Mouse (Mus musculus) embryonic facial prominence, embryonic 11.5 days (tissue): Measurements from ENCODE around the gene Wipf2. TPM values are rescaled to one million over a fixed set of nuclear protein-coding genes. Genes with fewer than 3 reads are reported as not detected.
A peak's percentile ranks its signal among the peaks of the same experiment; 100 is the strongest.

Experiments
- ATAC-seq: fragments of 200-750 bp; cut with Nextera tagmentation; replicated peaks from 2 replicates; pipeline ENCODE4 v1.8.0; 2017; ENCODE audit warnings: low read depth; ENCODE audit not compliant: insufficient number of reproducible peaks, low FRiP score, low TSS enrichment
- DNase-seq: peaks from one replicate; pipeline ENCODE4 v3.0.0-alpha.2; 2015; ENCODE audit warnings: low spot score
- H3K27ac ChIP-seq: fragments of 300-500 bp; sonication (generic); replicated peaks from 2 replicates; pipeline ENCODE4 v1.5.1; 2014; ENCODE audit warnings: mild to moderate bottlenecking, low read depth, low read length, control low read depth
- H3K27me3 ChIP-seq: fragments of 300-500 bp; sonication (generic); 2 replicates; pipeline ENCODE4 v1.6.1; 2014; ENCODE audit warnings: mild to moderate bottlenecking, low read length, moderate library complexity, mixed read lengths; ENCODE audit not compliant: control insufficient read depth, insufficient read depth
- H3K36me3 ChIP-seq: fragments of 300-500 bp; sonication (generic); replicated peaks from 2 replicates; pipeline ENCODE4 v1.6.1; 2014; ENCODE audit warnings: low read depth, mild to moderate bottlenecking, low read length, moderate library complexity, mixed read lengths; ENCODE audit not compliant: control insufficient read depth, insufficient read depth
- H3K4me1 ChIP-seq: fragments of 300-500 bp; sonication (generic); 2 replicates; pipeline ENCODE4 v1.6.1; 2014; ENCODE audit warnings: low read length, mixed read lengths; ENCODE audit not compliant: control insufficient read depth, insufficient read depth
- H3K4me2 ChIP-seq: fragments of 300-500 bp; sonication (generic); 2 replicates; pipeline ENCODE4 v1.6.1; 2014; ENCODE audit warnings: low read depth, mild to moderate bottlenecking, control low read depth, low read length, moderate library complexity
- H3K4me3 ChIP-seq: fragments of 300-500 bp; sonication (generic); 2 replicates; pipeline ENCODE4 v1.5.1; 2014; ENCODE audit warnings: low read depth, low read length, control low read depth
- H3K9ac ChIP-seq: fragments of 300-500 bp; sonication (generic); replicated peaks from 2 replicates; pipeline ENCODE4 v1.6.1; 2014; ENCODE audit warnings: mild to moderate bottlenecking, control low read depth, low read length
- H3K9me3 ChIP-seq: fragments of 300-500 bp; sonication (generic); replicated peaks from 2 replicates; pipeline ENCODE4 v1.6.1; 2016; ENCODE audit warnings: mild to moderate bottlenecking, low read length, inconsistent platforms, mixed read lengths; ENCODE audit not compliant: control insufficient read depth
- WGBS: fragments of 180-500 bp; shearing (Covaris S2); extraction: QIAGEN DNeasy Blood & Tissue Kit; methylation state at CpG from one replicate; pipeline ENCODE4 v1.1.7; 2014; 5-methylcytosine and 5-hydroxymethylcytosine counted together
- polyA plus RNA-seq: library from polyadenylated mRNA; unstranded; fragments of >200 nt; fragmentation: Nextera tagmentation; extraction: Ambion mirVana; gene quantifications from 2 replicates; pipeline ENCODE4 v1.2.1, GENCODE M21; 2014

Wipf2 gene
- polyA plus RNA-seq, 1 experiment from 2014 or later = 4.6 TPM

DNA sequence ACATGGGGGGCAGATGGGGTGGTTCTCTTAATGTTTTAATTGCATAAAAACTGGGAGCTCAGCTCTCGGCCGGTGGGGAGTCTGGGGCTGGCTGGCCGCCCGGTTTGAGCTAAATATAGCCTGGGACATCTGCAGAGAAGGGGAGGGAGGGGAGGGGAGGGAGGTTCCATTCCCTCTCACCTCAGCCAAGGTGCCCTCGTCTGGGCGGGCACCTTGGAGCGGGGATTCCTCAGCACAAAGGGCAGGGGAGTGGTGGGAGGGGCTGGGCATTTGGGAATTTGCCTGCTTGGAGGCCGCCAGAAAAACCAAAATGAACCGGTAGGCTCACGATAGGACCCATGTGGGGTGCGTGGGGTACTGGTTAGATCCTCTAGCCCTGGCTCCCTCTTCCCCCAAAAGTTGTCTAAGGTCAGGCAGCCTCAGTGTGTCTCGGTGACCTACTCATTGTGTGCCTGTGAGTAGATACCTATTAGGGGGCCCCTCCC is 77.9 kb downstream of the Wipf2 start:
- peak overlapping the region; percentile 82 for H3K27ac ChIP-seq
- WGBS = 3% methylated on average over 12 of the region's 12 CpGs
- no peaks in the 10 kb centered on the region for H3K36me3 ChIP-seq
- no peaks in the 10 kb centered on the region for H3K9me3 ChIP-seq
- DNase-seq (no peak), ATAC-seq (no peak)
- peak overlapping the region; percentile 51 for H3K9ac ChIP-seq
- peak overlapping the region; percentile 93 for H3K4me2 ChIP-seq
- no peaks in the 10 kb centered on the region for H3K27me3 ChIP-seq
- peak overlapping the region; percentile 87 for H3K4me3 ChIP-seq
- H3K4me1 ChIP-seq = peaks cover 53% of the 10 kb centered on the region

- WGBS = 4% methylated on average over 15 of the region's 15 CpGs
- H3K9ac ChIP-seq = peak overlapping the region; percentile 51
- no peaks in the 10 kb centered on the region for H3K27me3 ChIP-seq
- peak overlapping the region; percentile 93 for H3K4me2 ChIP-seq
- DNase-seq = peak; percentile 88
- H3K9me3 ChIP-seq = no peaks in the 10 kb centered on the region
- peaks cover 49% of the 10 kb centered on the region for H3K4me1 ChIP-seq
- peak overlapping the region; percentile 82 for H3K27ac ChIP-seq
- H3K4me3 ChIP-seq = peak overlapping the region; percentile 87
- no peak for ATAC-seq
- H3K36me3 ChIP-seq = no peaks in the 10 kb centered on the region
Measured at GRCm38 (mm10) chr11:98941826-98942550, 78.5 kb downstream of the Wipf2 start.

DNA sequence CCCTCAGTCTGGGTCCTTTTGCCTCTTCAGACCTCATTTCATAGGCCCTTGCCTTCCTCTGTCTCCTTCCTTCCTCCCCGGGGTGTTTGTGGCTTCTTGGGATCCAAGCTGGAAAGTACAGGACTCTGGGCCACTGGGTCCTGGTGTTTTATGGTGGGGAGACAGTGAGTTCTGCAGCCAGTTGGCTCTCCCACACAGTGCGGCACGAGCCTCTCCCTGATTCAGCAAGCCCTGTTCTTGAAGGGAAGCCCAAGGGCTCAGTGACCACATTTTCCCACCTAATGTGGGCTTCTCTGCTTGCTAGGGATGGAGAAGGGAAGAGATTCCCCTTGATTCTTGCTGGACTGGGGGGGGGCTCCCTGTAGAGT is 79.1 kb downstream of the Wipf2 start:
- H3K4me3 ChIP-seq = peak overlapping the region; percentile 87
- no peaks in the 10 kb centered on the region for H3K27me3 ChIP-seq
- H3K36me3 ChIP-seq = no peaks in the 10 kb centered on the region
- peak overlapping the region; percentile 82 for H3K27ac ChIP-seq
- peaks cover 49% of the 10 kb centered on the region for H3K4me1 ChIP-seq
- H3K9me3 ChIP-seq = no peaks in the 10 kb centered on the region
- WGBS = 58% methylated on average over 3 of the region's 3 CpGs
- peak overlapping the region; percentile 51 for H3K9ac ChIP-seq
- DNase-seq (no peak), ATAC-seq (no peak)
- H3K4me2 ChIP-seq = peak overlapping the region; percentile 93

- 70% methylated on average over 8 of the region's 8 CpGs for WGBS
- Histone ChIP-seq H3K4me2 (peak overlapping the region; percentile 21), H3K27ac (peak overlapping the region; percentile 82; the same call in 1 of the 2 replicates), H3K9ac (peak overlapping the region; percentile 6; the same call in 1 of the 2 replicates), H3K27me3 (no peaks in the 10 kb centered on the region), H3K4me3 (no peak overlapping the region), H3K9me3 (no peaks in the 10 kb centered on the region), H3K36me3 (no peaks in the 10 kb centered on the region), H3K4me1 (peaks cover 49% of the 10 kb centered on the region)
- DNase-seq (peak; percentile 34), ATAC-seq (no peak)
Measured at GRCm38 (mm10) chr11:98942923-98943641, 79.6 kb downstream of the Wipf2 start.

- Histone ChIP-seq H3K4me1 (peaks cover 48% of the 10 kb centered on the region), H3K4me2 (no peak overlapping the region; the same call in 1 of the 2 replicates), H3K4me3 (no peak overlapping the region), H3K27me3 (no peaks in the 10 kb centered on the region), H3K27ac (no peak overlapping the region), H3K9me3 (no peaks in the 10 kb centered on the region), H3K36me3 (no peaks in the 10 kb centered on the region), H3K9ac (peak overlapping the region; percentile 3; the same call in 1 of the 2 replicates)
- ATAC-seq = no peak
- 30% methylated on average over 14 of the region's 14 CpGs for WGBS
- DNase-seq = no peak
Measured at GRCm38 (mm10) chr11:98943741-98944461, 80.5 kb downstream of the Wipf2 start.

DNA sequence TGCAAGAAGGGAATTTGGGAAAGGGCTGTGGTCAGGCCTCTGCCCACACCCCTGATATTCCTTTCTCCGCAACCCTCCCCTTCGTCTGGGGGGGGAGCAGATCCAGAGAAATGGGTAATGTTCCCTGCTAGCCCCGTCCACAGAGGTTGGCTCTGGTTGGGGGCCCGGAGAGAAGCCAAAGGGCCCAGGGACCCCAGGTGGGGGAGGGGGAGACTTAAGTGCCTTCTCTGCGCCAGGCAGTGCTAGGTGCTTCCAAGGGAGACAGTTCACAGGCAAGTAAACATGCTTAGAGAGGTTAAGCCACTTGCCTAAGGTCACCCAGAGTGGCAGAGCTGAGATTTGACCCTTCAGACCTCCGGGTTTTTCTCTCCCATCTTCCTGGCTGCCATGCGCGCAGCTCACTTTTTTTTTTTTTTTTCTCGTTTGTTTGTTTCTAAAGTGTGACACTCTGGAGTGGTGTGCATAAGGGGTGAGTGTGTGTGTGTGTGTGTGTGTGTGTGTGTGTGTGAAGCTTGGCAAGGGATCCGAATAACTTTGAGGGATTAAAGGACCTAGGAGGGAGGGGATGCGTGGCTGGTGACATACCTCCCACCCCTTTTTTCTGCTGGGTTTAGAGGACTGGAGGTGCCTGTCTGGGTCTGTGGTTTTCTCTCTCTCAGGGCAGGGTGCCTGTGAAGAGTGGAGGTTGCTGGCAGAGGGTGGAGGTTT is 81.6 kb downstream of the Wipf2 start:
- H3K36me3 ChIP-seq = no peaks in the 10 kb centered on the region
- ATAC-seq (no peak), DNase-seq (no peak)
- H3K9ac ChIP-seq = peak overlapping the region; percentile 29; the same call in 1 of the 2 replicates
- peaks cover 39% of the 10 kb centered on the region for H3K4me1 ChIP-seq
- no peak overlapping the region for H3K27ac ChIP-seq
- no peak overlapping the region for H3K4me3 ChIP-seq
- no peaks in the 10 kb centered on the region for H3K9me3 ChIP-seq
- no peaks in the 10 kb centered on the region for H3K27me3 ChIP-seq
- H3K4me2 ChIP-seq = peak overlapping the region; percentile 13; the same call in 1 of the 2 replicates
- 23% methylated on average over 11 of the region's 11 CpGs for WGBS

DNA sequence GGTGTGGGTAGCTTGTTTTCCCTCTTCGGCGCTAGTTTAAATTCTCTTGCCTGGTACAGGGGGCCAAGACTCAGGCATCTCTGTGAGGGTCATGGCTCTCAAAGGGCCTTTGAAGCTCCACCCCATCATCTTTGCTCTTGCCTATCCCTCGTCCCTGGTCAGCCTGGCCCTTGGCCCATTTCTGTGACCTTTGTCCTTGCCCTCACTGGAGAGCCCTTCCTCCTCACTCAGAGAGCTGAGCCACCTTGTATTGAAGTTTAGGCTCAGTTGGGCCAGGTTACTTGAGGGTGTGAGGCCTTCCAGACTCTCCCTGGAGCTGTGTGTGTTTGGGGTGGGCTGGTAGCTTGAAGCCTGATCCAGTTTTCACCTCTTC is 82.2 kb downstream of the Wipf2 start:
- no peak overlapping the region for H3K4me3 ChIP-seq
- 44% methylated on average over 3 of the region's 3 CpGs for WGBS
- no peaks in the 10 kb centered on the region for H3K9me3 ChIP-seq
- peaks cover 35% of the 10 kb centered on the region for H3K4me1 ChIP-seq
- DNase-seq (peak; percentile 0), ATAC-seq (no peak)
- H3K4me2 ChIP-seq = no peak overlapping the region
- H3K27me3 ChIP-seq = no peaks in the 10 kb centered on the region
- no peak overlapping the region for H3K9ac ChIP-seq
- H3K27ac ChIP-seq = no peak overlapping the region
- no peaks in the 10 kb centered on the region; the same call in 1 of the 2 replicates for H3K36me3 ChIP-seq
